Mouse (Mus musculus): ENCODE data around the gene Nsun6. TPM values are rescaled to one million over a fixed set of nuclear protein-coding genes. Genes with fewer than 3 reads are reported as not detected.

Nsun6 gene
- 9.2 and 17.6 TPM in 2 replicates for total RNA-seq (2014; fragmentation: Nextera tagmentation)
- total RNA-seq (2017) = 7.7 and 8.6 TPM in 2 replicates

- ATAC-seq (replicated peaks; ENCODE audit: low FRiP score, low TSS enrichment, poor library complexity, severe bottlenecking) = peak; percentile 97
Observed at GRCm38 (mm10) chr2:15054945-15055637, at the start of gene Nsun6. TSS of gene Nsun6 (minus strand) at chr2:15055069.

GRCm38 (mm10) chr2:15104386-15104785, 49.5 kb upstream of the Nsun6 start:
- ATAC-seq (replicated peaks; ENCODE audit: low FRiP score, low TSS enrichment, poor library complexity, severe bottlenecking) = no peak

GRCm38 (mm10) chr2:15096514-15097090, 41.7 kb upstream of the Nsun6 start:
- peak; percentile 77 for ATAC-seq (replicated peaks; ENCODE audit: low FRiP score, low TSS enrichment, poor library complexity, severe bottlenecking)

- no peak for ATAC-seq (replicated peaks; ENCODE audit: low FRiP score, low TSS enrichment, poor library complexity, severe bottlenecking)
Observed at GRCm38 (mm10) chr2:15087308-15087707, 32.4 kb upstream of the Nsun6 start.

GRCm38 (mm10) chr2:15083702-15084101, 28.8 kb upstream of the Nsun6 start:
- ATAC-seq (replicated peaks; ENCODE audit: low FRiP score, low TSS enrichment, poor library complexity, severe bottlenecking) = no peak

- ATAC-seq (replicated peaks; ENCODE audit: low FRiP score, low TSS enrichment, poor library complexity, severe bottlenecking) = no peak
Observed at GRCm38 (mm10) chr2:15067091-15067490, 12.2 kb upstream of the Nsun6 start.

GRCm38 (mm10) chr2:15065447-15065846, 10.6 kb upstream of the Nsun6 start:
- no peak for ATAC-seq (replicated peaks; ENCODE audit: low FRiP score, low TSS enrichment, poor library complexity, severe bottlenecking)

- no peak for ATAC-seq (replicated peaks; ENCODE audit: low FRiP score, low TSS enrichment, poor library complexity, severe bottlenecking)
Observed at GRCm38 (mm10) chr2:15064380-15065269, 9.8 kb upstream of the Nsun6 start.

GRCm38 (mm10) chr2:15063815-15064214, 8.9 kb upstream of the Nsun6 start:
- no peak for ATAC-seq (replicated peaks; ENCODE audit: low FRiP score, low TSS enrichment, poor library complexity, severe bottlenecking)

GRCm38 (mm10) chr2:15060856-15061255, 6.0 kb upstream of the Nsun6 start:
- no peak for ATAC-seq (replicated peaks; ENCODE audit: low FRiP score, low TSS enrichment, poor library complexity, severe bottlenecking)

- ATAC-seq (replicated peaks; ENCODE audit: low FRiP score, low TSS enrichment, poor library complexity, severe bottlenecking) = no peak
Observed at GRCm38 (mm10) chr2:15058227-15058626, 3.4 kb upstream of the Nsun6 start.

- peak; percentile 16; the same call in 1 of the 2 replicates for ATAC-seq (replicated peaks; ENCODE audit: low FRiP score, low TSS enrichment, poor library complexity, severe bottlenecking)
Observed at GRCm38 (mm10) chr2:15055741-15056151, 877 bp upstream of the Nsun6 start.

GRCm38 (mm10) chr2:15054496-15054895, 373 bp downstream of the Nsun6 start:
- ATAC-seq (replicated peaks; ENCODE audit: low FRiP score, low TSS enrichment, poor library complexity, severe bottlenecking) = peak; percentile 27

- ATAC-seq (replicated peaks; ENCODE audit: low FRiP score, low TSS enrichment, poor library complexity, severe bottlenecking) = peak; percentile 99
Observed at GRCm38 (mm10) chr2:15049117-15049873, 5.6 kb downstream of the Nsun6 start, which contains the start of gene Arl5b. TSS of gene Arl5b (plus strand) at chr2:15049395.

- ATAC-seq (replicated peaks; ENCODE audit: low FRiP score, low TSS enrichment, poor library complexity, severe bottlenecking) = peak; percentile 86
Observed at GRCm38 (mm10) chr2:15040326-15040725, 14.5 kb downstream of the Nsun6 start.

GRCm38 (mm10) chr2:15038705-15039104, 16.2 kb downstream of the Nsun6 start:
- no peak for ATAC-seq (replicated peaks; ENCODE audit: low FRiP score, low TSS enrichment, poor library complexity, severe bottlenecking)

- ATAC-seq (replicated peaks; ENCODE audit: low FRiP score, low TSS enrichment, poor library complexity, severe bottlenecking) = no peak
Observed at GRCm38 (mm10) chr2:15027816-15028215, 27.1 kb downstream of the Nsun6 start.

GRCm38 (mm10) chr2:15026817-15027216, 28.1 kb downstream of the Nsun6 start:
- no peak for ATAC-seq (replicated peaks; ENCODE audit: low FRiP score, low TSS enrichment, poor library complexity, severe bottlenecking)

GRCm38 (mm10) chr2:15008072-15008471, 46.8 kb downstream of the Nsun6 start:
- ATAC-seq (replicated peaks; ENCODE audit: low FRiP score, low TSS enrichment, poor library complexity, severe bottlenecking) = no peak

All from megakaryocyte-erythroid progenitor cell, adult 5-6 weeks (primary cell).